Mouse (Mus musculus) erythroid progenitor cell, adult 5-6 weeks (primary cell): ENCODE measurements around the gene Zfp804a. TPM values are rescaled to one million over a fixed set of nuclear protein-coding genes. Genes with fewer than 3 reads are reported as not detected.

Source experiments
- ATAC-seq: replicated peaks from 2 replicates; pipeline ENCODE4 v1.8.0; 2016; ENCODE audit warnings: moderate number of reproducible peaks, mild to moderate bottlenecking, moderate TSS enrichment, inconsistent platforms; ENCODE audit not compliant: poor library complexity, low FRiP score, severe bottlenecking
- total RNA-seq, 2 experiments: library from RNA; stranded (forward) in 1 of 2; stranded (reverse) in 1 of 2; fragments of 150-400 nt in 1 of 2; fragments of 186-747, 209-891 nt in 1 of 2; gene quantifications; 2 replicates each; pipeline versions ENCODE4 v1.2.3 to v1.2.4; 2015 to 2017; ENCODE audit warnings: low replicate concordance in 2 of 2

The Zfp804a gene
- total RNA-seq (2015; ENCODE audit: low replicate concordance): not detected in 2 replicates
- not detected in 2 replicates for total RNA-seq (2017; ENCODE audit: low replicate concordance)

- ATAC-seq: no peak
Observed at GRCm38 (mm10) chr2:82053185-82053891, at the start of gene Zfp804a. Zfp804a (plus strand) TSS chr2:82053222.

DNA sequence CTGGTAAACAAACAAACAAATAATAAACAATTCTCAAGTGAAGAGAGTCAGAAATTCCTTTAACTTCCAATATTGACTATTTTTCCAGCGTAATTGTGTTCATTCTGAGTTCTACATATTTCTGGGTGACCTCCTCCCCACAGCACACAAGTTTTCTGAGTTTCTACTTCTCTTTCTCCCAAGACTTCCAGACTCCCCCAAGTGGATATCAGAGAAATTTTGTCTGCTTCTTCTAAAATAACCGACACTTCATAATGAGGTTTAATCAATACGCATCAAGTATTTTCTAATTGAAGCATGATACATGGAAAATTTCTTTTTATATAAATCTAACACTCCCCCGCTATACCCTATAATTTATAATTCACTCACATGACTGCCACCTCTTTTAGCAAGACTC is 1.4 kb upstream of the Zfp804a start:
- no peak for ATAC-seq

DNA sequence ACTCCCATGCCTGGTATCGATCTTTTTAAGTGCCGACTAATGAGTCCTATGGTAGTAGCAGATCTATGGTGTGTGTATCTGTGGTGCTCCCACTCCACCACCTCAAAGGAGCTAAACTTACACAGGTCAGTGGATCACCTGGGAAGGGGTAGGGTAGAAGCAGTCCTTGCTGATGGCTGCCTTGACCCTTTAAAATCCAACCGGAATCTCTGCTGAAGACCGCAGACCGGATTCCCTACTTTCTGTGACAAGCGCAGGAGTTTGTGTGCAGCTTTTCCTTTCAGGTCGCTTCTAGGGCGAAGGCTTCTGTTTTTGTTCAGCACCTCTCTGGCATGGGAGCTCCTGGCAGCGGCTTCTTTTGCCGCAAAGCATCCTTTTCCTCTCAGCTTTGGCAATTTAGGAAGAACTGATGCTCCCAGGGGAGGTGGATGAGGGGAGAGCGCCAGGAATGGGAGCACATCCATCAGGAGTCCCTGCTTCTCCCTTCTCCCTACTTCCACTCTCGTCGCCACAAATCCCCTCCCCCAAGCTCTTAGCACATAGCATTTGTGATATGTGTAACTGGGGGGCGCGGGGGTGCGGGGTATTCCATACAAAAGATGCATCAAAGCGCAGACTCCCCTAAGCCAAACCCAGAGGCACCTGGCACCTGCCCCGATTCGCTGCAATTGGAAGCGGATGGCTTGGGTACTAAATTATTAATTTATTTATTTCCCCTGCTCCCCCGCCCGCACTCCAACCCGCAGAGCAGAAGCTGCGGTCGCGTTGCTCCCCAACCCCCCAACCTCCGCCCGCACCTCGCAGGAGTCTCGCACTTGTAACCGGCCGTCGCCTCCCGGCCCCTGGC is 461 bp upstream of the Zfp804a start:
- no peak for ATAC-seq

DNA sequence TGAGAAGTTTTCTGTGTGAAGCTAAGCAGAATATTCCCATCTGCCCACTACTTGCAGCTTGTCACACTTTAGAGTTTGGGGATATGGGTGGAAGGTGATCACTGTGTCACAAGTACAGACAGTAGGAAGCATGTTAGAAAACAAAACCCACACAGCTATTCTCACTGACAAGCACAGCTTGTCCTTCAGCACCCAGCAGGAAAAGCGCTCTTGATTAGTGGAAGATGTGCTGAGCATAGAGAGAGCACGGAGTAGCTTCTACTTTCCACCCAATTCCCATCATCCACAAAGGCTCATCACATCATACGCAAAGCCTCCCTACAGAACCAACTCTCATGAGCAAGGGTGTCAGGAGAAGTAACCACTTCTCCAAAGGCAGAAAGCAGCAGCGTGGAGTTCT is 1.4 kb downstream of the Zfp804a start:
- ATAC-seq: no peak

GRCm38 (mm10) chr2:82064671-82065070 is 11.6 kb downstream of the Zfp804a start:
- no peak for ATAC-seq

DNA sequence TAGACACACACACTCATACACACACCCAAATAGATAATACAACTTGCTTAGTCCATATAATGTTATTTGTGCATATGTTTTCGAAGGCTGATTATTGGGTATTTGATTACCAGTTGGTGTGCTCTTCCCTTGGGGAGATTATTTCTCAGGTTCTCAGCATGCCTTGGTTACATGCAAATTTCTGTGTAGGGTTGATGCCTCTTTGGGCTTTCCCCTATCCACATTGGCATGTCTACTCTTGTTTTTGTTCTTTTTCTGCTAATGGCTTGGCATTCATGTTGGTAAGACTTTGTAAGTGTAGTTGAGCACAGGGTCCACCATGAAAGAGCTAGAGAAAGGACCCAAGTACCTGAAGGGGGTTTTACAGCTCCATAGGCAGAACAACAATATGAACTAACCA is 14.9 kb downstream of the Zfp804a start:
- ATAC-seq: no peak

DNA sequence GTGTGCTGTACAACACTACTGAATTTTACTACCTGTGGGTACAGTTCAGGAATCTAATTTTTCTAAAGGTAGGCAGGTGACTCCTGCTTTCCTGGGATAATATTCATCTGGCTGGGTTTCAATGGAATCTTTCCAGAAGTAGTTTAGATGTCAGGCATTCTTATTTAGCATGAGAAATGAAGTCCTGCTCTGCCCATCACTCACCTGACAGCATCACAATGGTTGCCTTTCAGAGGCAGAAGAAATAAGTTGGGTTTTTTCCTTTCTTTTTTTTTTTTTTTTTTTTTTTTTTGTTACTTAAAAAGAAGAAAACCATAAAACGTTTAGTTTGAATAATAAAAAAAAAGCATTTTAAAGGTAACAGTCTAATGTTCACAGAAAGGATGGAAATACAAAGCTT is 16.1 kb downstream of the Zfp804a start:
- no peak for ATAC-seq

DNA sequence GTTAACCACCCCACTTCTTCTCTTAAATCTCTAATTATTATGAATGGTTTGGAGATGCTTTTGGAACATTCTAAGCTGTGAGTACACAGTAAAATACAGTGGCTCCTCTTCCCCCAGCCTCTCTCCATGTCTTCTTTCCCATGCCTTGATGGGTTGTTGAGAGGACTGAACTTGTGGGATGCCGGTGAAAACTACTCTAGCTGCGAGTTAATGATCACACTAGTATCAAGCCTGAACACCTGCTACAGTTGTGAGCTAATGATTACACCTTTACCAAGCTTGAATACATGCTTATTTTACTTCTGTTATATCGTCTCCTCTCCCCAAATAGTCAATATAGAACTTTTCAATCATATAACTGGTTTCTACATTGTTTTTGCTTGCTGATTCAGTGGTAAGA is 23.9 kb downstream of the Zfp804a start:
- no peak for ATAC-seq

GRCm38 (mm10) chr2:82078287-82078994 is 25.4 kb downstream of the Zfp804a start:
- no peak for ATAC-seq

GRCm38 (mm10) chr2:82080678-82081077 is 27.7 kb downstream of the Zfp804a start:
- no peak for ATAC-seq

DNA sequence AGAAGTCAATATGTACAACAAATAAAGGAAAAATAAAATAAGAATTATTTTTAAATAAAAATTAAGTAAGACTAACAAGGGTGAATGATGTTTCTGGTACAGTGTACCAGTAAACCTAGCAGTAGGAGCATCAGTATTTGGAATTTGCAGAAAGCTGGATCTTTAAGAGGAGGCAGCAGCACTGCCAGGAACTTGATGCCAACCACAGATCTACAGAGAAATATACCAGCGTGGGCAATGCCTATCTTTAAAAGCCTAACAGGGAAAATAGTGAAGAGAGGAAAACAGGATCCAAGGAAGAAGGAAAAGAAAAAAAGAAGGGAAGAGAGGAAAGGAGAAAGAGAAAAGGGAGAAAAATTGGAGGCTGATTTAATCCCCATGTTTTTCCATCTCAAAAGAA is 60.1 kb downstream of the Zfp804a start:
- ATAC-seq: no peak

DNA sequence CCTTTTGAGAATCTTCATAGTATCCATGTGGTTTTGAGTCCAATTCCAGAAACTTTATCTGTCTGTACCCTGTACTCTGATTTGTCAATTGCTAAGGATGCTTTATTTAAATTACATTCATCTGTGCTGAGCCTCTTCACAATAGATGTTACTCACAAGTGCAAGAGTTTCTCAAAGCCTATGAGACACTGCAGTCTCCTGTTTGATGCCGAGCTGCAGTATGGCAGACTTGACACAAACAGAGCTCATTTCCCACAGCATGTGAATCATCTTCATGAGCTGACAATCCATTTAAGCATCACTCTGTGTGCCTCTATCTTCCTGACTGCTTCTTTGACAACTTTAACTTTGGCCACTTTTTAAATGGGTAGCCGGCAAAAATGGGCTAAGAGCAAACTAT is 60.6 kb downstream of the Zfp804a start:
- no peak for ATAC-seq

DNA sequence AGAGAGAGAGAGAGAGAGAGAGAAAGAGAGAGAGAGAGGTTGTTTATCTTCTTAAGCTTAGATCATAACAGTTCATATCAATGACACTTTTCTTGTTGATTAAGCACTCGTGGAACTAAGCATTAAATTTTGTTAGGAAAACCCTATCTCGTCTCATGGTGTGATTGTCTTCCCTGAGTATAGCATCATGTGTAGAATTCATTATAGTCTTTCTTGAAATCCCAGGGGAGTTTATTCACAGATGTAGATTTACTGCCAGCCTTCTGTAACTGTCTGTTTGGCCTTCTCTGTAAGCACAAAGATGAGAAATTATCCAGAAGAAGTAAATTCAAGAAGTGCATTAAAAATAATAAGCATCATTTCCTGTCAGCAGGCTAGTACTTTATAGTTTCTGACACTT is 66.6 kb downstream of the Zfp804a start:
- no peak for ATAC-seq

GRCm38 (mm10) chr2:82178693-82179092 is 125.7 kb downstream of the Zfp804a start:
- no peak for ATAC-seq

DNA sequence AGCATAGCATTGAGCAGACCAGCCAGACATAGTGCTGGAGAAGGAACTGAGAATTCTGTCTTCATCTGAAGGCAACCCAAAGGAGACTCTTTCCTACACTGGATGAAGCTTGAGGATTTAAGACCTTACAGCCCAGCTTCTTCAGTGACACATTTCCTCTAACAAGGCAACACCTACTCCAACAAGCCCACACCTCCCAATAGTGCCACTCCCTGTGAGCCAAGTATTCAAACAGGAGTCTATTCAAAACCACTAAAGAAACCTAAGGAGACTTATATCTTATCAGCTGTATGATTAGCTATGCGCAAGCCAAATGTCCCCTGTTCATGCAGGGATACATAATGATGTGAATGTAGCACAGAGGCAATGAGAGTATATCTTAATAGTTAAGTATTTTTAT is 128.0 kb downstream of the Zfp804a start:
- ATAC-seq: no peak

GRCm38 (mm10) chr2:82199901-82200300 is 146.9 kb downstream of the Zfp804a start:
- ATAC-seq: no peak

- ATAC-seq: no peak
Observed at GRCm38 (mm10) chr2:82200616-82201015, 147.6 kb downstream of the Zfp804a start.

GRCm38 (mm10) chr2:82210605-82211004 is 157.6 kb downstream of the Zfp804a start:
- no peak for ATAC-seq

GRCm38 (mm10) chr2:82211972-82212371 is 158.9 kb downstream of the Zfp804a start:
- no peak for ATAC-seq

DNA sequence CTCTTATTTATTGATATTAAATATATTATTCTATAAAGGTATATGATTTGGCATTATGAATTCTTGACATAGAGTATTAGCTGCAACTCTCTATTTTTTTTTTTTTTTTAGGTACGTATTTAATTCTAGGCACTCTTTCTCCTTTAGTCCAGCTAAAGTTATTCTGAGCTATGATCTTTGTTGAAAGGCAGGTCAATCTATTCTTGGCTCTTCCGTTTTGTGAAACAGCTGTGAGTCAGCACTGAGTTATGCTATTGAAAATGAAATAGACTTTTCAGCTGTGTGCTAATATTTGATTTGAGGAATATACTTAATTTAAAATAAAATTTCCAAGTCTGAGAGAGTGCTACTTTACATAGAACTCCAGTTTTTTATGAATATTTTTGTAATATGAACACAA is 164.9 kb downstream of the Zfp804a start:
- no peak for ATAC-seq

GRCm38 (mm10) chr2:82246020-82246419 is 193.0 kb downstream of the Zfp804a start:
- no peak for ATAC-seq
